Mouse (Mus musculus) heart, adult 2 months (tissue): ENCODE data around the gene Obp2a. TPM values are rescaled to one million over a fixed set of nuclear protein-coding genes. Genes with fewer than 3 reads are reported as not detected.
"Not testable (repeated sequence)": the region's sequence is repeated elsewhere in the genome, so short reads cannot be mapped to it uniquely, and the experiment has no call there.

Experiments
- DNase-seq, 2 experiments: peaks; one replicate each; pipeline ENCODE4 v3.0.0; 2021
- H3K27ac ChIP-seq: fragments of 200-600 bp; 2 replicates; pipeline ENCODE4 v1.8.1; 2022
- H3K27me3 ChIP-seq: fragments of 200-500 bp; 2 replicates; pipeline ENCODE4 v1.6.1; 2012; ENCODE audit warnings: mild to moderate bottlenecking, low read length, inconsistent platforms, mixed read lengths; ENCODE audit not compliant: control insufficient read depth, insufficient read depth
- H3K36me3 ChIP-seq: fragments of 200-500 bp; 2 replicates; pipeline ENCODE4 v1.6.1; 2012; ENCODE audit warnings: low read length, inconsistent platforms; ENCODE audit not compliant: control insufficient read depth, insufficient read depth
- H3K4me1 ChIP-seq: fragments of 200-500 bp; 2 replicates; pipeline ENCODE4 v1.6.1; 2011; ENCODE audit warnings: low read length; ENCODE audit not compliant: control insufficient read depth, insufficient read depth
- H3K4me3 ChIP-seq: fragments of 200-600 bp; 2 replicates; pipeline ENCODE4 v1.8.1; 2022
- H3K79me2 ChIP-seq: fragments of 200-500 bp; replicated peaks from 2 replicates; pipeline ENCODE4 v1.6.1; 2012; ENCODE audit warnings: mild to moderate bottlenecking, inconsistent platforms, low read length, moderate library complexity, mixed read lengths; ENCODE audit not compliant: control insufficient read depth, insufficient read depth
- H3K9ac ChIP-seq: fragments of 200-500 bp; 2 replicates; pipeline ENCODE4 v1.6.1; 2012; ENCODE audit warnings: low read depth, mild to moderate bottlenecking, control low read depth, inconsistent platforms, low read length, mixed read lengths
- CTCF ChIP-seq: fragments of 200-600 bp; IDR thresholded peaks from 2 replicates; pipeline ENCODE4 v1.8.1; 2022; ENCODE audit warnings: antibody characterized with exemption, mild to moderate bottlenecking, moderate library complexity
- EP300 ChIP-seq: fragments of 200-500 bp; IDR thresholded peaks from 2 replicates; pipeline ENCODE4 v1.6.1; 2011; ENCODE audit warnings: low read depth, low read length, control low read depth; ENCODE audit not compliant: insufficient read depth
- POLR2A ChIP-seq: fragments of 200-500 bp; IDR thresholded peaks from 2 replicates; pipeline ENCODE4 v1.6.1; 2011; ENCODE audit warnings: mild to moderate bottlenecking, low read depth, low read length, control low read depth; ENCODE audit not compliant: insufficient read depth
- WGBS: fragments of 180-500 bp; shearing (Covaris S2); methylation state at CpG from one replicate; pipeline ENCODE4 v1.1.7; 2018; 5-methylcytosine and 5-hydroxymethylcytosine counted together
- intact Hi-C: fragments of 180-260 bp; cut with DNase I; formaldehyde crosslinking; loops from one replicate; pipeline ENCODE4 v1.15.1; 2025
- long read RNA-seq: library from polyadenylated mRNA; stranded (forward); transcript quantifications from one replicate; pipeline ENCODE4 v2.0.0, GENCODE M21; 2021
- polyA plus RNA-seq: library from polyadenylated mRNA; depleted of rRNA; stranded (reverse); fragments of >200 nt; gene quantifications from 2 replicates; pipeline ENCODE4 v1.2.3, GENCODE M21; 2012; rRNA removed
- total RNA-seq, 2 experiments: library from RNA; stranded (reverse); gene quantifications; 2 replicates each; pipeline ENCODE4 v1.2.3; 2021

Obp2a gene
- total RNA-seq = not detected
- not detected in 2 replicates for polyA plus RNA-seq
- long read RNA-seq = 0 reads

DNA sequence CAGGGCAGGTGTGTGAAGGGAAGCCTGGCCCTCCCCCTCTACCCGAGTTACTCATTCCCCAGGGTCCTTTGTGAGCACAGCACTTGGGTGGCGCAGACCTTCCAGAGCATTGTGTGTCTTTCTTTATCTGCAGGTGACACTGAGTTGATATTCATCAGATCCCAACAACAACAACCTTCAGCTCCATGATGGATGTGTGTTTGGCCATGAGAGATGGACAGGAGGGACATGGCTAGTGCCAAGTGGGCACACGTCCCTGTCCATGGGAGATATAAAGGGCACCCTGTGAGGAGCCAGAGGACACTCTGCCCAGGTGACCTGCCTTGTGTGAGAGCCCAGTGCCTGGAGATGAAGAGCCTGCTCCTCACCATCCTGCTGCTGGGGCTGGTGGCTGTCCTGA is at the start of gene Obp2a:
TSS of gene Obp2a (plus strand) at position 301 of the 400 bp plus-strand sequence.
- intact Hi-C loops, DNase-seq, H3K79me2 ChIP-seq, H3K4me3 ChIP-seq, H3K27ac ChIP-seq, H3K4me1 ChIP-seq, H3K36me3 ChIP-seq, H3K9ac ChIP-seq, H3K27me3 ChIP-seq: not testable (repeated sequence)
- WGBS = 85% methylated on average over 3 of the region's 3 CpGs

DNA sequence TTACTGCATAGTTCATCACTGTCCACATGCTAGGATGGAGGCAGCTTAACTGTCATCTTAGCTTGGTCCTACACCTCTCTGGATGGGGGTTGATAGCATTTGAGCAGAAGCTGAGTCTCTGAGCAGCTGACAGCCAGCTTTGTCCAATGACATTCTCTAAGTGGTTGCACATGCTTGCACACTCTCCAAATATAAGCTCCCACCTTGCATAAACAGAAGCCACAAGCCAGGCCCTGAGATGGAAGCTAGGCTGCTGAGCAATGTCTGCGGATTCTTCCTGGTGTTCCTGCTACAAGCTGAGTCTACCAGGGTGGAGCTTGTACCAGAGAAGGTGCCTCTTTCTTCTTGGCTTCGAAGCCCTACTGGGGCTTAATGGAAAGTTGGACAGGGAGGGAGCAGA is 46.9 kb upstream of the Obp2a start, which contains the start of gene Lcn8:
TSS of gene Lcn8 (plus strand) at position 219 of the 400 bp plus-strand sequence.
- Histone ChIP-seq H3K4me1 (peaks cover 3% of the 10 kb centered on the region; the same call in 1 of the 2 replicates), H3K36me3 (no peaks in the 10 kb centered on the region), H3K27ac (no peak within 1 kb of the TSS), H3K9ac (no peak within 1 kb of the TSS), H3K79me2 (no peaks in the 10 kb centered on the region), H3K27me3 (no peaks in the 10 kb centered on the region), H3K4me3 (no peak within 1 kb of the TSS)
- DNase-seq = no peak
- intact Hi-C loops = no loop called here
- 79% methylated on average over 2 of the region's 2 CpGs for WGBS
- TF ChIP-seq POLR2A = no peak
- TF ChIP-seq EP300 = no peak
- no peak for TF ChIP-seq CTCF

DNA sequence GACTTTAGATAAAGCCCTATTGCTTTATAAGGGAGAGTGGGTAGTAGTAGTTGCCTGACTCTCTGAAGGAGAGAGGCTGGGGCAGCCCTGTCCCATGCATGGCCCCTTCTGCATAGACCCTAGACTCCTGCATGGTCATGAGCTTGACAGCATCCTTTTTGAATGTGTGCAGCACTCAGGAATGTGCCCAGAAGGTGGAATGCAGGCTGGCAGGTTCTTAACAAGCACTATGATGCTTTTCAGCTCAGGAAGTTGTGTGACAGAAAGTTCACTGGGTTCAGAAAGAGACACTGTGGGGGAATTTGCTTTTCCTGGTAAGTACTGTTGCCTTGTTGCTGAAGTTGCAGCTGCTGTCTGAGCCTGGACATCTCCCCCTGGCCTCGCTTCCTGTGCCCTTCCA is 45.3 kb upstream of the Obp2a start:
- Histone ChIP-seq H3K9ac (no peak overlapping the region), H3K79me2 (no peaks in the 10 kb centered on the region), H3K4me1 (peaks cover 3% of the 10 kb centered on the region; the same call in 1 of the 2 replicates), H3K27ac (no peak overlapping the region), H3K4me3 (no peak overlapping the region), H3K36me3 (no peaks in the 10 kb centered on the region), H3K27me3 (no peaks in the 10 kb centered on the region)
- intact Hi-C loops = no loop called here
- DNase-seq = no peak
- no peak for TF ChIP-seq CTCF
- TF ChIP-seq EP300 = no peak
- TF ChIP-seq POLR2A = no peak
- WGBS = 53% methylated on average over 1 of the region's 1 CpGs

DNA sequence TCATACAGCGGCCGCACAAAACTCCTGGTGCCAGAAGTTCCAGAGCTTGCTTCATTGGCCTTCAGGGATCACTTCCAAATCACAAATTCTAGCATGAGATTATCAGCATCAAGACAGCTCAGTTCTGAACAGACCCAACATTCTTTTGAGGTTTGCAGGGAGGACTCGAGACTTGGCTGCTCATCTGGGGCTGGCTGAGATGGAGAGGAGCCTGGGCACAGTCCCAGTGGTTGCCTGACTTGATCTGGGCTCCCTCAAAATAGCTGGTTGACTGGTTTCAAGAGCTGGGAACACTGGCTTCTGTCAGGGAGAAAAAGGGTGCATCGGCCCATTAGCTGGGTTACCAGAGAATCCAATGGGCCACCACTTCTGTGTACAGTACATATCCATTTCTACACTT is 43.2 kb upstream of the Obp2a start:
- 47% methylated on average over 4 of the region's 4 CpGs for WGBS
- Histone ChIP-seq H3K36me3 (no peaks in the 10 kb centered on the region), H3K27ac (peak overlapping the region; percentile 17; the same call in 1 of the 2 replicates), H3K9ac (no peak overlapping the region), H3K27me3 (no peaks in the 10 kb centered on the region), H3K4me3 (no peak overlapping the region), H3K79me2 (no peaks in the 10 kb centered on the region), H3K4me1 (peaks cover 6% of the 10 kb centered on the region; the same call in 1 of the 2 replicates)
- peak; percentile 40 to 67 for DNase-seq
- intact Hi-C loops = no loop called here
- TF ChIP-seq POLR2A (no peak), CTCF (no peak), EP300 (no peak)

DNA sequence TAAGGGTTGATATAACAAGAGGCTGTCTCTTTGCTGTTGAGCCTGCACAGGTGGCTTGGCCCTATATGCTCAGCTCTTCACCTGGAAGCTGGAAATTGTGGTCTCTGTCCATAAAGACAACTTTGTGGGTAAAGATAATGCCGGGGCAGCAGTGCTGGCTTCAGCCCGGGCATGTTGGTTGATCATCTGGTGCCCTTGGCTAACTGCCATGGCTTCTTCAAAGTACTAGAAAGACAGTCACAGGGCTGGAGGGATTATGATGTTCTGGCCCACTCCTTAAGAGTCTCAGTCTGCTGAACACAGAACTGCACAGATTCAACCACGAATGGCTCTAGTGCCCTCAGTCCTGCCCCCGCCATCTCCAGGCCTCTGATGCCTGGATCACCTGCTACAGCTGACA is 42.6 kb upstream of the Obp2a start:
- H3K79me2 ChIP-seq = no peaks in the 10 kb centered on the region
- no peaks in the 10 kb centered on the region for H3K27me3 ChIP-seq
- H3K36me3 ChIP-seq = no peaks in the 10 kb centered on the region
- no peak for DNase-seq
- TF ChIP-seq CTCF = no peak
- no peak for TF ChIP-seq POLR2A
- no peak for TF ChIP-seq EP300
- H3K4me3 ChIP-seq = no peak overlapping the region
- no peak overlapping the region for H3K9ac ChIP-seq
- WGBS = 54% methylated on average over 4 of the region's 4 CpGs
- intact Hi-C loops = no loop called here
- peaks cover 6% of the 10 kb centered on the region; the same call in 1 of the 2 replicates for H3K4me1 ChIP-seq
- peak overlapping the region; percentile 17; the same call in 1 of the 2 replicates for H3K27ac ChIP-seq

DNA sequence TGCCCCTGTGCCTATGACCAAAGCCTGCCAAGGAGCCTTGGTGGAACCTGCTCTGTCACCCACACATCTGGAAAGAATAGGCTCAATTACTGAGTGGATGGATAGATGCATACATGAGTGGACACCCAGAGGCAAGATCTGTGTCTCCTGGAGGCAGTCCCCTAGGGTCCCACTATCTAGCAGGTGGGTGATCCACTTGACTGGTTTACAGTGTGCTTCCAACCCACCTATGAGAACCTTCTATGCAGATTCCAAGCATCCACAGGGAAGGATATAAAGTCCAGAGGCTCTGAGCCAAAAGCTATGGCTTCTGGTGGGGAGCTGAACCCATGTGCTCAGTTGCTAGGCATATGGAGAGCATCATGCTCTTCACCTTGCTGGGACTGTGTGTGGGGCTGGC is 42.2 kb upstream of the Obp2a start, which contains the start of gene Lcn5:
TSS of gene Lcn5 (plus strand) at position 301 of the 400 bp plus-strand sequence.
- Histone ChIP-seq H3K79me2 (no peaks in the 10 kb centered on the region), H3K36me3 (no peaks in the 10 kb centered on the region), H3K27ac (peak within 1 kb of the TSS; percentile 17; the same call in 1 of the 2 replicates), H3K9ac (no peak within 1 kb of the TSS), H3K4me3 (no peak within 1 kb of the TSS), H3K4me1 (peaks cover 6% of the 10 kb centered on the region; the same call in 1 of the 2 replicates), H3K27me3 (no peaks in the 10 kb centered on the region)
- TF ChIP-seq EP300 = no peak
- TF ChIP-seq CTCF = no peak
- TF ChIP-seq POLR2A = no peak
- intact Hi-C loops = no loop called here
- no peak for DNase-seq
